ENCODE assay signal across 8 mouse cellular contexts in the genomic region with DNA sequence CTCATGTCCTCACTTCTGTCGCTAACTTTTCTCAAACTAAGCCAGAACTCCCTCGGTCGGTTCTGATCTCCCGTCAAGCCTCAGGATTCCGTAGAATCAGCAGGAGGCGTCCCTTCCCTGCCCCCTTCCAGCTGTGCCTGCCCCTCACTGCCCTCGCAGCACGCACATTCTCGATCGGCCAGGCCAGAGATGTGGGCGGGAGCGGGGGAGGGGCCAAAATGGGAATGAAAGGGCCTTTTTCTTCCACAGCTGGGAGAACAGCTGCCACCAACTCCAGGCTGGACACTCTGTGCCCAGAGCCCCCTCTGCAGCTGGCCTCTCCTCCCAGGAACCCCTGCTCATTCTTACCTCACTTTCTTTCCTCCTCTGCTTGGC. TPM values are rescaled to one million over a fixed set of nuclear protein-coding genes. Genes with fewer than 3 reads are reported as not detected.
DNase-seq lines count a peak whose midpoint lies in the region; ATAC-seq lines count a peak whose summit lies in the region.

No protein-coding gene starts in this region.

- H3K27ac ChIP-seq in intestine, embryonic 14.5 days (ENCODE audit: low read depth): peak overlapping the region; percentile 100

- H3K4me3 ChIP-seq in intestine, embryonic 14.5 days (ENCODE audit: low read depth, low read length): peak overlapping the region; percentile 64

- H3K27me3 ChIP-seq in intestine, embryonic 14.5 days (replicated peaks; ENCODE audit: control insufficient read depth, insufficient read depth, low read length): no peaks in the 10 kb centered on the region

- intact Hi-C loops in gastrocnemius, postnatal 36 days (cut with DNase I): no loop called here
- intact Hi-C loops in left cerebral cortex, postnatal 14 days (cut with DNase I): no loop called here

- peak overlapping the region; percentile 93 for H3K9ac ChIP-seq in intestine, embryonic 14.5 days (ENCODE audit: low read length)

- peaks cover 43% of the 10 kb centered on the region for H3K4me1 ChIP-seq in intestine, embryonic 14.5 days (replicated peaks; ENCODE audit: control insufficient read depth, insufficient read depth, low read length)

- DNase-seq in cerebellum, adult 18-20 months: peak; percentile 31 to 45
- no peak for DNase-seq in cerebellum, adult 11 months
- peak; percentile 94 for DNase-seq in embryo, embryonic 11 days
- DNase-seq in gastrocnemius, postnatal 36 days: peak; percentile 86 to 91
- no peak for DNase-seq in intestine, embryonic 14.5 days (ENCODE audit: low spot score)
- peak; percentile 66 to 76 for DNase-seq in left cerebral cortex, postnatal 14 days (ENCODE audit: low spot score in 2 of 2)
- DNase-seq in skeletal muscle tissue, adult 2 months (ENCODE audit: low read depth, low spot score): peak; percentile 85

- H3K36me3 ChIP-seq in intestine, embryonic 14.5 days (ENCODE audit: control insufficient read depth, insufficient read depth, low read length): no peaks in the 10 kb centered on the region

- H3K4me2 ChIP-seq in intestine, embryonic 14.5 days (ENCODE audit: low read length): peak overlapping the region; percentile 80

- WGBS in intestine, embryonic 14.5 days: 0% methylated on average over 12 of the region's 12 CpGs

- peak; percentile 69 for ATAC-seq in intestine, embryonic 14.5 days (replicated peaks; ENCODE audit: low FRiP score, low TSS enrichment, low read depth)
- ATAC-seq in megakaryocyte, adult 5-6 weeks (ENCODE audit: poor library complexity, severe bottlenecking): peak; percentile 24; the same call in 1 of the 2 replicates

- no peaks in the 10 kb centered on the region for H3K9me3 ChIP-seq in intestine, embryonic 14.5 days (ENCODE audit: control insufficient read depth, low read length)

RNA-seq across cellular contexts. Expression of a gene that starts 2.3 kb away (rescaled TPM):
- total RNA-seq in gastrocnemius, postnatal 36 days (2021): 10 to 100 TPM; 11.3 to 13.8 TPM
- 16.9 and 17.6 TPM in 2 replicates for polyA plus RNA-seq in intestine, embryonic 14.5 days (2014; fragmentation: Nextera tagmentation; extraction: Ambion mirVana)
- 10 to 100 TPM; 55.2 to 62.4 TPM for total RNA-seq in left cerebral cortex, postnatal 14 days (2021)
- 0.52 and 0.67 TPM in 2 replicates for total RNA-seq in megakaryocyte, adult 5-6 weeks (2015)
- 0.29 and 1.2 TPM in 2 replicates for total RNA-seq in megakaryocyte, adult 5-6 weeks (2017)

RNA-seq across cellular contexts. Expression of a gene that starts 12.3 kb away (rescaled TPM):
- total RNA-seq in gastrocnemius, postnatal 36 days (2021): 10 to 100 TPM; 14.3 to 14.5 TPM
- polyA plus RNA-seq in intestine, embryonic 14.5 days (2014; fragmentation: Nextera tagmentation; extraction: Ambion mirVana): 13.4 and 13.8 TPM in 2 replicates
- 10 to 100 TPM; 15.1 to 18.8 TPM for total RNA-seq in left cerebral cortex, postnatal 14 days (2021)
- total RNA-seq in megakaryocyte, adult 5-6 weeks (2015): 18.8 and 19.6 TPM in 2 replicates
- total RNA-seq in megakaryocyte, adult 5-6 weeks (2017): 26.0 and 36.2 TPM in 2 replicates

RNA-seq across cellular contexts. Expression of a gene that starts 16.2 kb away (rescaled TPM):
- total RNA-seq in gastrocnemius, postnatal 36 days (2021): 10 to 100 TPM; 35.4 to 35.8 TPM
- polyA plus RNA-seq in intestine, embryonic 14.5 days (2014; fragmentation: Nextera tagmentation; extraction: Ambion mirVana): 83.8 and 91.2 TPM in 2 replicates
- 10 to 100 TPM; 44.2 to 53.8 TPM for total RNA-seq in left cerebral cortex, postnatal 14 days (2021)
- 33.5 and 34.8 TPM in 2 replicates for total RNA-seq in megakaryocyte, adult 5-6 weeks (2015)
- 74.0 and 89.9 TPM in 2 replicates for total RNA-seq in megakaryocyte, adult 5-6 weeks (2017)

RNA-seq across cellular contexts. Expression of a gene that starts 18.6 kb away (rescaled TPM):
- 1 to 10 TPM in 1 of 2 experiments, under 1 TPM in 1; 0.92 to 1.3 TPM for total RNA-seq in gastrocnemius, postnatal 36 days (2021)
- 4.3 and 6.4 TPM in 2 replicates for polyA plus RNA-seq in intestine, embryonic 14.5 days (2014; fragmentation: Nextera tagmentation; extraction: Ambion mirVana)
- total RNA-seq in left cerebral cortex, postnatal 14 days (2021): 10 to 100 TPM; 29.0 to 31.6 TPM
- not detected in 2 replicates for total RNA-seq in megakaryocyte, adult 5-6 weeks (2015)
- 0.88 TPM in 1 of 2 replicates, not detected in the other for total RNA-seq in megakaryocyte, adult 5-6 weeks (2017)

RNA-seq across cellular contexts. Expression of a gene that starts 18.6 kb away (rescaled TPM):
- under 1 TPM in 1 of 2 experiments, not detected in 1; 0.13 TPM for total RNA-seq in gastrocnemius, postnatal 36 days (2021)
- 0.47 and 0.83 TPM in 2 replicates for polyA plus RNA-seq in intestine, embryonic 14.5 days (2014; fragmentation: Nextera tagmentation; extraction: Ambion mirVana)
- 10 to 100 TPM; 31.4 to 32.5 TPM for total RNA-seq in left cerebral cortex, postnatal 14 days (2021)
- total RNA-seq in megakaryocyte, adult 5-6 weeks (2015): not detected in 2 replicates
- total RNA-seq in megakaryocyte, adult 5-6 weeks (2017): not detected in 2 replicates

Comparison
In these comparisons a context has a peak if more than half of its experiments do, and no peak if none do; other contexts are left out.
1. DNase-seq: peak in cerebellum, adult 18-20 months (2 of 2), embryo, embryonic 11 days (single experiment), gastrocnemius, postnatal 36 days (2 of 2), left cerebral cortex, postnatal 14 days (2 of 2) and skeletal muscle tissue, adult 2 months (single experiment); none in cerebellum, adult 11 months (single experiment) and intestine, embryonic 14.5 days (single experiment).
2. RNA of a gene that starts 2.3 kb away (total RNA-seq): 55.2 to 62.4 TPM in left cerebral cortex, postnatal 14 days and 11.3 to 13.8 TPM in gastrocnemius, postnatal 36 days; 0.29 to 1.2 TPM in megakaryocyte, adult 5-6 weeks; every median in the first group is over 4 times any median in the second.